Mouse (Mus musculus): Measurements from ENCODE around the gene Eef1a1. TPM values are rescaled to one million over a fixed set of nuclear protein-coding genes. Genes with fewer than 3 reads are reported as not detected.

Gene Eef1a1
- polyA plus RNA-seq, 1 experiment from 2014 or later = 2,607 TPM

DNA sequence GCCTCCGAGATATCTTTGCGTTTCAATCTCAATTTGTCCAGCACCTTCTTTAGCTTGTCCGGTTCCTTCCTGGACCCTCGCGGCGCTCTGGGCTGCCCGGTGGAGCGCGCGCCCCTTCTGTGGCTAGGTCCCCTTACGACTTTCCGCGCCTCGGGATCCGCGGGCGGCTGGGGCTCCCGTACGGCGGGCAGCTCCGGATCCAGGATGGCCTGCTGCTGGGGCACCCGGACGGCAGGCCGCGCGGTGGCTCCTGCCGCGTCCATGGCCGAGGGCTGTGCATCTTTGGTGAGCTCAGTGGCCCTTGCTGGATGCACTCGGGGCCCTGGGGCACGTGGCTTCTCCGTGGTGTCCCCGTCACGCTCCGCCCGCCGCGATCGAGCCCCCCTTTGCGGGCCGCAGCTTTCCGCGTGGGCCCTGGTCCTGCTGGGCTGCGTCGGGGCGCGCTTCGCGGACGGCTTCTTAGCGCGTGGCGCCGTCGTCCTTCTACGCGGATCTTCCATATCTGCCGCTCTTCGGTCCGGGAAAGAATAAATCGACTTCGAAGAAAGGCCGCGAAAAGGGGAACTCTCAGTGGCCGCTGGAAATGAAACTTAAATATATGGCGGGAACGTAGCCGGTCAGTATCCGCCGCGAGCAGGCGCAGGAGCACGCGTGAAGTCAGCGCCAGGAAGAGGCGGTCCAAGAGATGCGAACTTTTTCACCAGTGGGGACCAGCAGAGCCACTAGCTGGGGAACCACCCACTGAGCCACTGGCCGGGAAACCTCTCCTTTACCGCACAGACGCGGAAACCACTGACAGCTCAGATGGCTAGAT, 46.2 kb downstream of the Eef1a1 start, which contains the start of gene Cgas:
Gene Cgas, minus strand, starts transcription at position 659 of the 814 bp plus-strand sequence.
- peak within 1 kb of the TSS; percentile 64 for H3K9ac ChIP-seq
- ATAC-seq (ENCODE audit: low read depth) (peak; percentile 35), DNase-seq (peak; percentile 16)
- H3K27ac ChIP-seq = no peak within 1 kb of the TSS
- no peaks in the 10 kb centered on the region for H3K36me3 ChIP-seq
- under 1% methylated on average over 81 of the region's 81 CpGs for whole genome bisulfite sequencing (ENCODE audit: insufficient replicate concordance)
- peak within 1 kb of the TSS; percentile 79 for H3K4me2 ChIP-seq
- peaks cover 19% of the 10 kb centered on the region for H3K4me1 ChIP-seq (replicated peaks)
- H3K27me3 ChIP-seq = peaks cover 75% of the 10 kb centered on the region
- peak within 1 kb of the TSS; percentile 57 for H3K4me3 ChIP-seq (replicated peaks)
- no peaks in the 10 kb centered on the region for H3K9me3 ChIP-seq (replicated peaks)

GRCm38 (mm10) chr9:78442237-78442578, 46.7 kb downstream of the Eef1a1 start:
- WGBS (ENCODE audit: insufficient replicate concordance) = 8% methylated on average over 9 of the region's 9 CpGs
- Histone ChIP-seq H3K4me2 (peak overlapping the region; percentile 79), H3K4me1 (replicated peaks) (peaks cover 15% of the 10 kb centered on the region), H3K27ac (no peak overlapping the region), H3K27me3 (peaks cover 75% of the 10 kb centered on the region), H3K4me3 (replicated peaks) (peak overlapping the region; percentile 57), H3K9me3 (replicated peaks) (no peaks in the 10 kb centered on the region), H3K36me3 (no peaks in the 10 kb centered on the region), H3K9ac (peak overlapping the region; percentile 64)
- ATAC-seq (ENCODE audit: low read depth) = peak; percentile 21; the same call in 1 of the 2 replicates
- no peak for DNase-seq

DNA sequence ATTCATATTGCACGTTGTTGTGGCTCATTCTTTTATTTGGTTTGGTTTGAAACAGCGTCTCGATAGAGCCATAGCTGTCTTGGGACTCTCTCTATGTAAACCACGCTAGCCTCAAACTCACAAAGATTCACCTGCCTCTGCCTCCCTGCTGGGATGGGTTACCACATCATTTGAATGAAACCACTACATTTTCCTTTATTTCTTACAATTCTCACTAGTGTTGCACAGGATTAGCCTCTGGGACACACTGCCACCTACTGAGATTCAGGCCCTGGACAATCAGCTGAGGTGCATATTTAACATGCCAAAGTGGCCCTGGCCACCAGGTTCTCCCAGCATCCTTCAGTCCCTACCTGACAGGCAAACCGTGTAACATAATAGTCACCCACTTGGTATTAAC, 49.5 kb downstream of the Eef1a1 start:
- ATAC-seq (ENCODE audit: low read depth) (no peak), DNase-seq (no peak)
- Histone ChIP-seq H3K4me1 (replicated peaks) (peaks cover 15% of the 10 kb centered on the region), H3K9me3 (replicated peaks) (no peaks in the 10 kb centered on the region), H3K4me3 (replicated peaks) (no peak overlapping the region), H3K36me3 (no peaks in the 10 kb centered on the region), H3K27me3 (peaks cover 50% of the 10 kb centered on the region), H3K27ac (no peak overlapping the region), H3K9ac (no peak overlapping the region), H3K4me2 (no peak overlapping the region)
- WGBS (ENCODE audit: insufficient replicate concordance) = 62% methylated on average over 5 of the region's 5 CpGs

DNA sequence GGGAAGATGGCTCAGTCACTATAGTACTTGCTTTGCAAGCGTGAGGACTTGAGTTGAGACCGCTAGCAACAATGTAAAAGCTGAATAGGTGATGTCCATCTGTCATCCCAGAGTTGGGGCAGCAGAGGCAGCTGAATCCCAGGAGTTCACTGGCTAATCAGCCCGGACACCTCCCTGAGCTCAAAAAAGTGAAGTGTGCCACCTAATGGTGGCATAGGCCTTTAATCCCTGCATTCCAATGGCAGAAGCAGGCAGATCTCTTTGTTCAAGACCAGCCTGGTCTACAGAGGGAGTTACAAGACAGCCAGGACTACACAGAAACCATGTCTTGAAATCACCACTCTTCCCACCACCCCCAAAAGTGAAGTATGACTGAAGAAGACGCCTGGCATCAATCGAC, 56.5 kb downstream of the Eef1a1 start:
- H3K4me3 ChIP-seq (replicated peaks) = no peak overlapping the region
- ATAC-seq (ENCODE audit: low read depth) (no peak), DNase-seq (no peak)
- no peak overlapping the region for H3K9ac ChIP-seq
- no peak overlapping the region for H3K27ac ChIP-seq
- WGBS (ENCODE audit: insufficient replicate concordance) = 72% methylated on average over 5 of the region's 5 CpGs
- H3K4me2 ChIP-seq = no peak overlapping the region
- H3K27me3 ChIP-seq = no peaks in the 10 kb centered on the region; the same call in 1 of the 2 replicates
- H3K36me3 ChIP-seq = no peaks in the 10 kb centered on the region
- no peaks in the 10 kb centered on the region for H3K9me3 ChIP-seq (replicated peaks)
- H3K4me1 ChIP-seq (replicated peaks) = peaks cover 8% of the 10 kb centered on the region

DNA sequence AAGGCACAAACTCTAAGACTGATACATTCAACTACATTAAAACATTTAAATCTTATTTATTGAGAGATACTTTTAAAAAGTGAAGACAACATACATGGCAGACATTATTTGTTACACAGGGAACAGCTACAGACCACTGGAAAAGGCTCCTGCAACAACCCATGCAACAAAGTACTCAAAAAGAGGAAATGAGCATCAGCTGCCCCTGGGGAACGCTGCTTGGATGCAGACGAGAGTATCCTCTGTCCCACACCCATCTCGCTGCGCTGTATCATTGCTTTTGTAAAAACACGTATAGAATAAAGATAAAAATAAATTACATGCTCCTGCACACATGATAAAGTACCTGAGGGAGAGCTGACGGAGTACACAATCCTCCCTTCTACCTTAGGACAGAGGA, 58.5 kb downstream of the Eef1a1 start:
- Histone ChIP-seq H3K27ac (no peak overlapping the region), H3K4me3 (replicated peaks) (no peak overlapping the region), H3K9me3 (replicated peaks) (no peaks in the 10 kb centered on the region), H3K4me1 (replicated peaks) (peaks cover 8% of the 10 kb centered on the region), H3K27me3 (no peaks in the 10 kb centered on the region; the same call in 1 of the 2 replicates), H3K9ac (no peak overlapping the region), H3K36me3 (no peaks in the 10 kb centered on the region), H3K4me2 (no peak overlapping the region)
- ATAC-seq (ENCODE audit: low read depth) (no peak), DNase-seq (no peak)
- WGBS (ENCODE audit: insufficient replicate concordance) = 55% methylated on average over 6 of the region's 6 CpGs

GRCm38 (mm10) chr9:78429551-78429950, 59.4 kb downstream of the Eef1a1 start:
- Histone ChIP-seq H3K9me3 (replicated peaks) (no peaks in the 10 kb centered on the region), H3K9ac (no peak overlapping the region), H3K4me2 (no peak overlapping the region), H3K27ac (no peak overlapping the region), H3K27me3 (no peaks in the 10 kb centered on the region; the same call in 1 of the 2 replicates), H3K36me3 (no peaks in the 10 kb centered on the region), H3K4me1 (replicated peaks) (peaks cover 8% of the 10 kb centered on the region), H3K4me3 (replicated peaks) (no peak overlapping the region)
- whole genome bisulfite sequencing (ENCODE audit: insufficient replicate concordance) = 63% methylated on average over 2 of the region's 2 CpGs
- ATAC-seq (ENCODE audit: low read depth) (0 out of 2 replicates have a peak, but pooled peaks have one; percentile 11), DNase-seq (no peak)

DNA sequence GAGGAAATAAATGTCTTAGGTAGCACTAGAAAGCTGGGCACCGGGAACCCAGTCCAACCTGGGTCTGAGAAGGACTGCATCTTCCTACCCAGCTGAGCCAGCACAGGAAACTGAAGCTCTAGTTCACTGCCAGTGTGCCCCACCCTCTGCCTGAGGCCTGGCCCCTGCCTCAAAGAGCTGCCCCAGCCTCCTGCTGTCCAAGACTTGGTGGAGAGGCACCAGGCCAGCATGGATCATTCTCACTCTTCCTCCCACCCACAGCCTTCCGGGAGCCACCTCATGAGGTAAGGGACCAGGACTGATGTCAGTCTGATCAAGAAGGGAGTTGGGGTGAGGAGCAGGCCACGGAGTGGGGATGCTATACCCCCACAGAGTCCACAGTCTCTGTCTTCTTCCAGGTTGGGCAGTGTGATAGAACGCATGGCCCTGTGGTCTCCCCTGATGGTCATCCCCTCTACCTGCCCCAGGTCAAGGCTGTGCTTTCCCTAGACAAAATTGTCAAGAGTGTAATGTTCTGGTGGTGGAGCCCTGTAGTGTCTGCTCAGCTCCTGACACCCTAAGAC, 60.0 kb downstream of the Eef1a1 start:
- Histone ChIP-seq H3K27ac (no peak overlapping the region), H3K9ac (no peak overlapping the region), H3K27me3 (no peaks in the 10 kb centered on the region; the same call in 1 of the 2 replicates), H3K4me1 (replicated peaks) (peaks cover 8% of the 10 kb centered on the region), H3K4me2 (no peak overlapping the region), H3K36me3 (no peaks in the 10 kb centered on the region), H3K9me3 (replicated peaks) (no peaks in the 10 kb centered on the region), H3K4me3 (replicated peaks) (no peak overlapping the region)
- 67% methylated on average over 4 of the region's 4 CpGs for WGBS (ENCODE audit: insufficient replicate concordance)
- ATAC-seq (ENCODE audit: low read depth) = peak; percentile 17; the same call in 1 of the 2 replicates
- no peak for DNase-seq

Small RNAs within 50 kb of the gene (microRNA-seq; reads per million reads assigned to microRNA genes)
- not detected for gene Gm26377

Other genes with a start within 250 kb of the Eef1a1 start
- gene Gm3776, start 232.0 kb downstream of the Eef1a1 start, polyA plus RNA-seq (2015; fragmentation: Nextera tagmentation; extraction: Ambion mirVana) = not detected in 2 replicates
- gene Gm10639, start 199.2 kb downstream of the Eef1a1 start, polyA plus RNA-seq (2015; fragmentation: Nextera tagmentation; extraction: Ambion mirVana) = not detected in 2 replicates
- gene Omt2a, start 174.4 kb downstream of the Eef1a1 start, polyA plus RNA-seq (2015; fragmentation: Nextera tagmentation; extraction: Ambion mirVana) = not detected in 2 replicates
- not detected in 2 replicates for gene Omt2b, start 161.6 kb downstream of the Eef1a1 start, polyA plus RNA-seq (2015; fragmentation: Nextera tagmentation; extraction: Ambion mirVana)
- 0.23 TPM in 1 of 2 replicates, not detected in the other for gene Gsta2, start 133.4 kb downstream of the Eef1a1 start, polyA plus RNA-seq (2015; fragmentation: Nextera tagmentation; extraction: Ambion mirVana)
- gene Dppa5a, start 121.0 kb downstream of the Eef1a1 start, polyA plus RNA-seq (2015; fragmentation: Nextera tagmentation; extraction: Ambion mirVana) = not detected in 2 replicates
- gene Ooep, start 110.4 kb downstream of the Eef1a1 start, polyA plus RNA-seq (2015; fragmentation: Nextera tagmentation; extraction: Ambion mirVana) = 0.08 and 0.12 TPM in 2 replicates
- not detected in 2 replicates for gene Ddx43, start 93.4 kb downstream of the Eef1a1 start, polyA plus RNA-seq (2015; fragmentation: Nextera tagmentation; extraction: Ambion mirVana)
- gene Cgas, start 45.9 kb downstream of the Eef1a1 start, polyA plus RNA-seq (2015; fragmentation: Nextera tagmentation; extraction: Ambion mirVana) = 1.0 TPM in 2 replicates
- 23.4 and 25.9 TPM in 2 replicates for gene Mto1, start 40.9 kb downstream of the Eef1a1 start, polyA plus RNA-seq (2015; fragmentation: Nextera tagmentation; extraction: Ambion mirVana)
- gene Gm17324, start 40.4 kb downstream of the Eef1a1 start, polyA plus RNA-seq (2015; fragmentation: Nextera tagmentation; extraction: Ambion mirVana) = 0.33 and 0.64 TPM in 2 replicates
- 4.5 and 5.6 TPM in 2 replicates for gene Slc17a5, start 98.9 kb upstream of the Eef1a1 start, polyA plus RNA-seq (2015; fragmentation: Nextera tagmentation; extraction: Ambion mirVana)
- gene Cd109, start 126.4 kb upstream of the Eef1a1 start, polyA plus RNA-seq (2015; fragmentation: Nextera tagmentation; extraction: Ambion mirVana) = 0.16 and 0.27 TPM in 2 replicates